Mouse (Mus musculus) hindbrain, embryonic 13.5 days (tissue): Measurements from ENCODE around the gene 1600012H06Rik. TPM values are rescaled to one million over a fixed set of nuclear protein-coding genes. Genes with fewer than 3 reads are reported as not detected.
"Not testable (repeated sequence)": the region's sequence is repeated elsewhere in the genome, so short reads cannot be mapped to it uniquely, and the experiment has no call there.

Experiments
- ATAC-seq: fragments of 200-750 bp; cut with Nextera tagmentation; 2 replicates; pipeline ENCODE4 v1.8.0; 2017; ENCODE audit warnings: moderate TSS enrichment; ENCODE audit not compliant: low FRiP score
- H3K27ac ChIP-seq: fragments of 300-500 bp; sonication (generic); 2 replicates; pipeline ENCODE4 v1.5.1; 2015; ENCODE audit warnings: inconsistent platforms, mild to moderate bottlenecking, moderate library complexity
- H3K27me3 ChIP-seq: fragments of 300-500 bp; sonication (generic); 2 replicates; pipeline ENCODE4 v1.6.1; 2015; ENCODE audit warnings: mild to moderate bottlenecking, inconsistent platforms
- H3K36me3 ChIP-seq: fragments of 300-500 bp; sonication (generic); 2 replicates; pipeline ENCODE4 v1.6.1; 2015; ENCODE audit warnings: mild to moderate bottlenecking, inconsistent platforms
- H3K4me1 ChIP-seq: fragments of 300-500 bp; sonication (generic); replicated peaks from 2 replicates; pipeline ENCODE4 v1.6.1; 2015; ENCODE audit warnings: inconsistent platforms
- H3K4me2 ChIP-seq: fragments of 300-500 bp; sonication (generic); 2 replicates; pipeline ENCODE4 v1.6.1; 2015; ENCODE audit warnings: inconsistent platforms, mild to moderate bottlenecking, moderate library complexity
- H3K4me3 ChIP-seq: fragments of 300-500 bp; sonication (generic); 2 replicates; pipeline ENCODE4 v1.5.1; 2015; ENCODE audit warnings: mild to moderate bottlenecking, inconsistent platforms
- H3K9ac ChIP-seq: fragments of 300-500 bp; sonication (generic); 2 replicates; pipeline ENCODE4 v1.6.1; 2015; ENCODE audit warnings: mild to moderate bottlenecking, inconsistent platforms
- H3K9me3 ChIP-seq: fragments of 300-500 bp; sonication (generic); 2 replicates; pipeline ENCODE4 v1.6.1; 2016; ENCODE audit warnings: inconsistent platforms
- WGBS: fragments of 180-500 bp; shearing (Covaris S2); methylation state at CpG from one replicate; pipeline ENCODE4 v1.1.7; 2015; 5-methylcytosine and 5-hydroxymethylcytosine counted together
- polyA plus RNA-seq: library from polyadenylated mRNA; unstranded; fragments of >200 nt; fragmentation: Nextera tagmentation; extraction: Ambion mirVana; gene quantifications from 2 replicates; pipeline ENCODE4 v1.2.1, GENCODE M21; 2015

1600012H06Rik gene
- polyA plus RNA-seq, 1 experiment from 2014 or later, result 32.8 TPM

DNA sequence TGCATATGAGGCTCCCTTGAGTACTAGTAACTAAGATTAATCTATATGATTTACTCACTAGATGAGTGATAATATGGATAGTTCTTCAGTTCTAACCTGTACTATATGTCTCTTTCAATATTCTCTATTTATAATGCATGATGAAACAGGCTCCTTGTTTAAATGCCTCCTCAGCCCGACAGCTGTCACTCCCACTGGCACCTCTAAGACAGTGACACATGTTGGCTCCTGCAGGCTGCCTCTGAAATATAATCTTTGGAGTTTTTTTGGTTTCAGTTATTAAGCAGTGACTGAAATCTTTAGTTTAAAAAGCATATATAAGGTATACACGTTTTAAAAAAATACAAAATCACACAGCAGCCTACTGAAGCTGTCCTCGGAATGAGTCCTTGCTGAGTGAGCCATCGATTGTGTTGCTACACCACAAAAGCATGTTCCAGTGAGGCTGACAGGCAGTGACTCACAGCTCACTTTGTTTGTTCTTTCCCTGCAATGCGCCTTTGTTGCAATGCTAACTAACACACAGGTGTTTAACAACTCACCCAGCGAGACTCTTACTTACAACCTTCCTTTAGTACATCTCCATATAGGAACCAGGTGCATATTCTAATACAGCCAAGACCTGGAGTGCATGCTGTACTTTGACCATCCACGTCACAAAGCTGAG lies 6.3 kb downstream of the 1600012H06Rik start:
- no peak overlapping the region for H3K4me2 ChIP-seq
- H3K4me3 ChIP-seq, result no peak overlapping the region
- H3K36me3 ChIP-seq, result peaks cover 60% of the 10 kb centered on the region
- no peaks in the 10 kb centered on the region for H3K27me3 ChIP-seq
- no peak for ATAC-seq
- no peak overlapping the region for H3K27ac ChIP-seq
- no peaks in the 10 kb centered on the region for H3K9me3 ChIP-seq
- H3K4me1 ChIP-seq, result peaks cover 10% of the 10 kb centered on the region
- WGBS, result 90% methylated on average over 7 of the region's 7 CpGs
- H3K9ac ChIP-seq, result no peak overlapping the region

DNA sequence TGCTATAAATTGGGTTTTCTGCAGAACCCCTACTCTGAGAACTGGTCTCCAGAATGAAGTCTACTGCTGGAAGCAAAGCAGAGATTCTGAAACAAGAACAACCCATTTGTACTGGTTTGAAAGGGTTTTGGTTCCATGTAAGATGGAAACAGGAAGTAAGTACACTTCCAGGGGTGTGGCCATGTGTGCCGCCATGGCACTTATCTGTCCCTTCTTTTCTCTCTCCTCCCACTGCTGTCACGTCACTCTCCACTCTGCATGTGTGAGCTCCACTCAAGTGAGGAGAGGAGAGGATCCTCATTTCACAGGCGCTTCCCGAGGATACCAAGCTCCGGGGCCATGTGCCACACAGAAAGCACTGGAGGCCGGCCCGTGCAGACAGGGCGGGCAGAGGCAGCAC lies 10.5 kb downstream of the 1600012H06Rik start:
- Histone ChIP-seq H3K27ac (no peak overlapping the region), H3K4me3 (no peak overlapping the region), H3K36me3 (peaks cover 51% of the 10 kb centered on the region), H3K9me3 (no peaks in the 10 kb centered on the region), H3K4me1 (no peaks in the 10 kb centered on the region), H3K4me2 (no peak overlapping the region), H3K9ac (no peak overlapping the region), H3K27me3 (no peaks in the 10 kb centered on the region)
- no peak for ATAC-seq
- WGBS, result 91% methylated on average over 8 of the region's 8 CpGs

DNA sequence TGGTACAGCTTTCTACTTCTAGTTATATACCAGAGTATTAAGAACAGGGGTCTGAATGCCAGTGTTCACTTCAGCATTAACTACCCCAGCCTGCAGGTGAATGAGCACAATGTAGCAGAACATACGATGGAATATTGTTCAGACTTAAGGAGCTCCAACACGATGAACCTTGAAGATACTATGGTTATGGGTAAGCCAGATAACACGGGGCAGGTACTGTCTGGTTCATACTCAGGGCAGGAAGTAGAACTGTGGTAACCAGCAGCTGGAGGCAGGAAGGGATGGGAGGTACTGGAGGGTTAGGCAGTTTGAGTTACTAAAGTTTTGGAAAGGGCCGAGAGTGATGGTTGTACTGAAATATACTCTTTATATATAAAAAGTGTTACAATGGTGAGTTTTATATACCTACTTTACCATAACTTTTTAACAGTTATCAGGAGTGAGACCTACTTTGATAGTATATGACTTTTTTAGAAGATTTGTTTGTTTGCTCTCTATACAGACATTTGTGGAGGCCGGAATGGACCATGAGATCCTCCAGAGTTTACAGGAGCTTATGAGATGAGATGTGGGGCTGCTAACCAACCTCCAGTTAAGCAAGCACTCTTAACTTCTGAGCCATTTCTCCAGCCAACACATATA lies 15.8 kb downstream of the 1600012H06Rik start:
- Histone ChIP-seq H3K9me3 (no peaks in the 10 kb centered on the region), H3K27ac (no peak overlapping the region), H3K4me2 (no peak overlapping the region), H3K36me3 (peaks cover 9% of the 10 kb centered on the region), H3K9ac (no peak overlapping the region), H3K27me3 (no peaks in the 10 kb centered on the region), H3K4me1 (peaks cover 12% of the 10 kb centered on the region), H3K4me3 (no peak overlapping the region)
- ATAC-seq, result no peak
- 92% methylated on average over 5 of the region's 5 CpGs for WGBS

DNA sequence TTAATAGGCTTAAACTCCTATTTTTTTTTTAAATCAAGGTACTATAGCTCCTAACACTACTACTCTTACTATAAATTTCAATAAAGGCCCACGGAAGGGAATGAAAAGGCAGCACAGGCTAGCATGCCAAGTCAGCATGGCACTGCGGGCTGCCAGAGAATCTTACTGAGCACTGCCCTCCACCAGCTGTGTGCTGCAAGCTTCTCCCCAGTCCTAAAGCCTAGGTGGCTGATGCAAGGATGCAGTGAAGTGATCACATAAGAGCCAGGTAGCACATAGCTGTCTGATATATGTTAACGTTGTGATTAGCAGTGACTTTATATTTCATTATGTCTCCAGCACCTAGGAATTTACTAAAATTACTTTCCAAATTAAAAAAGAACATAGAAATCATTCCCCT lies 17.0 kb downstream of the 1600012H06Rik start:
- Histone ChIP-seq H3K9ac (peak overlapping the region; percentile 46; the same call in 1 of the 2 replicates), H3K9me3 (no peaks in the 10 kb centered on the region), H3K36me3 (0 out of 2 replicates have a peak, but pooled peaks cover 2% of the 10 kb centered on the region), H3K4me3 (peak overlapping the region; percentile 23), H3K4me1 (peaks cover 12% of the 10 kb centered on the region), H3K27me3 (no peaks in the 10 kb centered on the region), H3K4me2 (peak overlapping the region; percentile 96), H3K27ac (no peak overlapping the region)
- ATAC-seq, result no peak
- WGBS, result 25% methylated on average over 3 of the region's 3 CpGs

DNA sequence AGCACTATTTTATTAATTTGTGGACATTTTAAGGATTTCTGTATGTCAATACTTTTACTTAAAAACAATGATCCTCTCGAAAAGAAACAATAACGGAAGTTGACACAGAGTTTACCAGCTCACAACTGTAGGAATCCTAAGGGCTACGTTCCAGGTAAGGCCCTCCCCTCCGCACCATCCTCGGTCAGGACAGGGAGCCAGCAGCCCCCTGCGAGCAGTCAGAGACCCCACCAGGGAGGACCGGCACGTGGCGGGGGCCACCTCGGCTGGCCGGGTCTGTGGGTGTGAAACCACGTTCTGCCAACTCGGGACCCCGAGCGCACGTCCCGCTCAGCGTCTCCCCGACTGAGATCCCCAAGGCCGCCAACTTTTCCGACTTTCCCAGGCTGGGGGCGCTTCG lies 17.5 kb downstream of the 1600012H06Rik start:
- under 1% methylated on average over 19 of the region's 23 CpGs for WGBS
- no peak overlapping the region for H3K27ac ChIP-seq
- peak; percentile 17 for ATAC-seq

DNA sequence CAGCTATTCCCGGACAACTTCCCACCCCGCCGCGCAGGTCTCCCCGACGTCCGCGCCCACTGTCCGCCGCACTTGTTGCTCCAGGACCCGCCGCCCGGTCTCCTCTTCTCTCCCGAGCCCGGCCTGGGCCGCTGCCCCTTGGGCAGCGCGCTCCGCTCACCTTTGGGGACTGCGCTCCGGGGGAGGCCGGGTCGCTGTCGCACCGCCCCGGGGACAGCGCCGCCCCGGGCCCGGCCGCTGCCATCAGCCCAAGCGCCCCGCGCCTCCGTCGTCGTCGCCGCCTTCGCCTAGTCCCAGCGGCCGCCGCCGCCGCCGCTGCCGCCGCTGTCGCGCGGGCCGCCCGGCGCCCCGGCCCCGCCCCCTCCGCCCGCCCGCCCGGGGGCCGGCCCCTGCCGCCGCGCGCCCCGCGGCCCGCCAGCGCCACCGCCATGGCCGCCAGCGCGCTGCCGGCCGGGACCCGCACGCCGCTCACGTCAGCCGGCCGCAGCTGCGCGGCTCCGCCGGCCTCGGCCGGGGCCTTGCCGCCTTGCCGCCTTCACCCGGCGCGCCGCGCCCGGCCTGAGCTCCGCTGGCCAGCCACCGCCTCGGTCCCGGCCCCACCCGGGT lies 18.1 kb downstream of the 1600012H06Rik start, which contains the start of gene Phf10:
Gene Phf10 (minus strand): TSS at position 323 of the 606 bp plus-strand sequence.
- H3K27me3 ChIP-seq, H3K9me3 ChIP-seq, H3K36me3 ChIP-seq: not testable (repeated sequence)
- ATAC-seq, result peak; percentile 25
- Histone ChIP-seq H3K27ac (peak within 1 kb of the TSS; percentile 79), H3K4me3 (peak within 1 kb of the TSS; percentile 73), H3K9ac (peak within 1 kb of the TSS; percentile 82), H3K4me2 (peak within 1 kb of the TSS; percentile 96), H3K4me1 (peaks cover 12% of the 10 kb centered on the region)
- under 1% methylated on average over 50 of the region's 100 CpGs for WGBS

More for the DNA sequence above, 17.5 kb downstream of the 1600012H06Rik start:
- H3K9me3 ChIP-seq, result no peaks in the 10 kb centered on the region
- H3K27me3 ChIP-seq, result no peaks in the 10 kb centered on the region
- peaks cover 12% of the 10 kb centered on the region for H3K4me1 ChIP-seq
- H3K9ac ChIP-seq, result peak overlapping the region; percentile 82
- H3K4me2 ChIP-seq, result peak overlapping the region; percentile 96
- 0 out of 2 replicates have a peak, but pooled peaks cover 2% of the 10 kb centered on the region for H3K36me3 ChIP-seq
- H3K4me3 ChIP-seq, result peak overlapping the region; percentile 73

DNA sequence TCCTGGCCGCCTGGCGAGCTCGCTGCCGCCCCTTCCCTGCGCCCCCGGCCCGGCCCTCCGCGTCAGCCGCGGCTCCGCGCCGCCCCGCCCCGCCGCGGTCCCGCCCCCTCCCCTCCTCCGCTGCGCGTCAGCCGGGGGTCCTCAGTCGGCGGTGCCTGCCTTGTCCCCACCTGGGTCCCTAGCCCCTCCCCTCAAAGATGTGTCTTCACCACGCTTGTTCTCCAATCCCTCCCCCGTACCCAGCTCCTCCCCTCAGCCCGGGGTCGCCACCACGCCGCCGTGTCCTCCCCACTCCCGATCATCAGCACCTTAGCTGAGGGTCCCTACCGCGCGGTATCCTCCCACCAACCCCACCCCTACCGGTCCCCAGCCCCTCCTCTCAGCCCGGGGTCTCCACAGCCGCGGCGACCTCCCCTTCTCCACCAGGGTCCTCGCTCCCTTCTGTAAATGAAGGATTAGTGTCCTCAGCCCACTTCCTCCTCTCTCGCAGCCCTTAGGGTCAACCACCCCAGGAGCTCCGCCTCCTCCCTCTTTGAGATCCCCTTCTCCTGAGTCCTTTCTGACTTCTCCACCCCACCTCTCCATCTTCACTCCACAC lies 18.7 kb downstream of the 1600012H06Rik start:
- peak; percentile 93 for ATAC-seq
- H3K4me2 ChIP-seq, result not testable (repeated sequence)

DNA sequence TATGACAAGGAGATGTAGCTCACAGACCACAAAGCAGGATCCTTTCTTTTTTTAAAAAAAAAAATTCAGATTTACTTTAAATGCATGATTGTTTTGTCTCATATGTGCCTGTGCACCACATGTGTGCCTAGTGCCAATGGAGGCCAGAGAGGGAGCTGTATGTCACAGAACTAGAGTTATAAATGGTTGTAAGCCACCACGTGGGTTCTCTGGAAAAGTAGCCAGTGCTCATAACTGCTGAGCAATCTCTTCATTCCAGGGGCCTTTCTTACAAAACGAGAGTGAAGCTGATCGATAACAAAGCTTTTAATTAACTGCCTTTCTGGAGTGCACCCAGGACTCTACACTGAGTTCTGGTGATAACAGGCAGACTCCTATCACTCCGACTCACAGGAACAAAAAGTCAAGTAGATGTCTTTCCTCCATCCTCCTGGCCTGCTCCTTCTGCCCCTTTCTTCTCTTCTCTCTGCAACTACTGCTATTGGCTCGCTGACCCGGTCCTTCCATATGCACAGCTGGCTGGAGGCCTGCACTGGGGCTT lies 25.5 kb downstream of the 1600012H06Rik start:
- no CpG with 5 or more reads among the region's 6 CpGs for WGBS
- not testable (repeated sequence) for H3K36me3 ChIP-seq, H3K4me1 ChIP-seq, H3K4me3 ChIP-seq, H3K9ac ChIP-seq, H3K4me2 ChIP-seq, ATAC-seq, H3K9me3 ChIP-seq, H3K27me3 ChIP-seq, H3K27ac ChIP-seq

More for the DNA sequence above, 18.7 kb downstream of the 1600012H06Rik start:
- H3K36me3 ChIP-seq, H3K4me3 ChIP-seq, H3K9me3 ChIP-seq, H3K27ac ChIP-seq, H3K9ac ChIP-seq, H3K27me3 ChIP-seq: not testable (repeated sequence)
- no CpG with 5 or more reads among the region's 44 CpGs for WGBS
- peaks cover 12% of the 10 kb centered on the region for H3K4me1 ChIP-seq

DNA sequence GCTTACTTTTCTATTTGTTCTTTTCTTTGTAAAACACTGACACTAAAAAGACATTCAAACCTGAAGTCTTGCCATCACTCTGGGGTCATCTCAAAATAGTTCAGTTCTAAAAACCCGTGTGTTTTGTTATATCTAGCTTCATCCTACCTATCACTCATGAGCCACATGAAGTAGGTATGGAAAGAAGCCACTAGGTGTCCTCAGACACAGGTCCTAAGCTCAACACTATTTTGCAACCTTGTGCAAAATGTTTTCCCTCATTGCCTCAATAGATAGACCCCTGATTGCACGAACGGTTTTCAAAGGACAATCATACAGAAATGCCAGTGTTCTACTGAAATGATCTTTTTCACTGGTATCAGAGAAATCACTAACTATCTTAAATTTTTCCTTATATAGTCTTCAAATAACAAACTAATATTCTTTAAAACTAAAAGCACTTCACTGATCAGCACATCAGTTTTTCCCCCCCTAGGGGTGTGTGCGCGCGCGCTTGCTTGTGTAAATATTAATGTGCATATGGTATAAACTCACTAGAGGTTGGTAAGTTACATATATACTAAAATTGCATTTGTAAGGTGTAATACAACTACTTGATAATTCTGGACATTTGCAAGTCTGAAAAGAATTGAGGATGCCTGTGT lies 34.9 kb downstream of the 1600012H06Rik start:
- H3K4me3 ChIP-seq, result 0 out of 2 replicates have a peak overlapping the region, but pooled peaks have one; percentile 21

DNA sequence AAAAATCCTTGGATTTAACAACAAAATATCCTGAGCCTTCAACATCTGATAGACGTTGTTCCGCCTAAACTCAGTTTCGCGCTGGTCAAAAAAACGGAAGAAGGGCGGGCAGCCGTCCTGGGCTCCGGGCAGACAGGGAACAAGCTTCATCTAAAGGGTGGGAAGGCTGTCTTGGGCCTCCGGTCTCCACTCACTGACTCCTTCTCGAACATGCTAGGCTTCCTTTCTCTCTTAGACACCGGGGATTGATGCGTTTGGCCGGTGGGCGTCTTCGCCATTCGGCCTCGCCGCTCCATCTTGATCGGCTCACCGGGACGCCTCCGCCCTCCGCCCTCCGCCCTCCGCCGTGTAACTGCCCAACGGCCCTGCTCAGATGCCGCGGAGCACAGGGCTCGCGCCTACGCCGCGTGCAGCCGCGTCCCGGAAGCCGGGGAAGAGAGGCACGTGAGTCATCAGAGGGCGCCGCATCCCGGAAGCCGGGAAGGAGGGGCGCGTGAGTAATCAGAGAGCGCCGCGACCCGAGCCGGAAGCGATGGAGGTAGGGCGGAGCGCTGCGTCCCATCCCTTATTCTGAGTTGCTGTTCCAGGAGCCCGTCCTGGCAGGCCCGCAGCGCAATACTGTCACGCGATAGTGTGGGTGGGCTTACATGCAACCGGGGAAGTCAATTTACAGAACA lies 35.5 kb downstream of the 1600012H06Rik start, which contains the start of the genes 9030025P20Rik and Gm3417:
Gene 9030025P20Rik (plus strand): TSS at position 107 of the 677 bp plus-strand sequence.
Gene Gm3417 (minus strand): TSS at position 429 of the 677 bp plus-strand sequence.
- WGBS, result no CpG with 5 or more reads among the region's 60 CpGs
- H3K27me3 ChIP-seq, H3K27ac ChIP-seq, H3K4me1 ChIP-seq, H3K9me3 ChIP-seq, H3K36me3 ChIP-seq, H3K9ac ChIP-seq: not testable (repeated sequence)
- peak; percentile 99 for ATAC-seq
- Histone ChIP-seq H3K4me2 (peak within 1 kb of the TSS; percentile 40), H3K4me3 (0 out of 2 replicates have a peak within 1 kb of the TSS, but pooled peaks have one; percentile 21)

More for the DNA sequence above, 34.9 kb downstream of the 1600012H06Rik start:
- not testable (repeated sequence) for H3K4me1 ChIP-seq, H3K27me3 ChIP-seq, H3K36me3 ChIP-seq, H3K9me3 ChIP-seq, H3K9ac ChIP-seq, H3K27ac ChIP-seq, ATAC-seq
- H3K4me2 ChIP-seq, result peak overlapping the region; percentile 40
- whole genome bisulfite sequencing, result 3% methylated on average over 4 of the region's 7 CpGs

DNA sequence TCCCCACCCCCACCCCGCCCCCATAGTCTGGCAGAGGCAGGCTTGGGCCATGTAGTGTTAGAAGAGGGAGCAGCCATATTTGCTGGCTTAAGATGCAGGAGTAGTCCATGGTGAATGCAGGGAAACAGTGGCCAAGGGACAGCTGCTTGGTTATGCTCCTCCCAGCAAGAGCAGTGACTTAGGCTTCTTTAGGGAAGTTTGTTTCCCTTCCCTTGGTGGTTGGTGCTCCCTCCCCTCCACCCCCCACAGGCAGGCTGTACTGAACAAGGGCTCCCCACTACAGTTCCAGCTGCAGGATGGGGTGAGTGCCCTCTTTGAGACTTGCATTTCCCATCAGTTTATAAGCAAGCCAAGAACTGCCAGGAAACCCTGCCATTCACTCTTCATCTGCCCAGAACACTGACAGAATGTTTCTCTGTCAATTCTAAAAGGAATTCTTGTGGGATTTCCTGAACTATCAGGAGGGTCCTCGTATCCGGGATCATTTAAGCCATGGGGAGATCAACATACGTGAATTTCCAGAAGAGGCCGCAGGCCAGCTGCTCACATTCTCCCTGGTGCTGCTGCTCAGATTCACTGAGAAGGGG lies 47.2 kb downstream of the 1600012H06Rik start:
- H3K4me1 ChIP-seq, H3K4me2 ChIP-seq, H3K9me3 ChIP-seq, H3K27ac ChIP-seq, H3K27me3 ChIP-seq, H3K36me3 ChIP-seq, H3K9ac ChIP-seq, H3K4me3 ChIP-seq, ATAC-seq: not testable (repeated sequence)
- WGBS, result 71% methylated on average over 4 of the region's 5 CpGs
